Mouse (Mus musculus): ENCODE results near the gene Ankfy1. TPM values are rescaled to one million over a fixed set of nuclear protein-coding genes. Genes with fewer than 3 reads are reported as not detected.

The Ankfy1 gene
- polyA plus RNA-seq, 1 experiment from 2014 or later = 33.8 TPM

- H3K4me3 ChIP-seq (replicated peaks; ENCODE audit: low read length) = no peak overlapping the region
- 93% methylated on average over 1 of the region's 1 CpGs for WGBS
- DNase-seq (ENCODE audit: low spot score) (no peak), ATAC-seq (ENCODE audit: low FRiP score) (no peak)
- H3K27ac ChIP-seq = no peak overlapping the region
- no peak overlapping the region for H3K4me2 ChIP-seq (replicated peaks)
- H3K9ac ChIP-seq = no peak overlapping the region
- H3K27me3 ChIP-seq (ENCODE audit: control insufficient read depth, insufficient read depth, low read length) = no peaks in the 10 kb centered on the region
- H3K36me3 ChIP-seq (replicated peaks; ENCODE audit: control insufficient read depth, insufficient read depth) = no peaks in the 10 kb centered on the region
- H3K4me1 ChIP-seq (replicated peaks; ENCODE audit: control insufficient read depth, insufficient read depth, low read length) = no peaks in the 10 kb centered on the region
- no peaks in the 10 kb centered on the region for H3K9me3 ChIP-seq (ENCODE audit: control insufficient read depth, low read length)
Observed at GRCm38 (mm10) chr11:72672438-72672837, 17.4 kb upstream of the Ankfy1 start.

GRCm38 (mm10) chr11:72675280-72675679, 14.5 kb upstream of the Ankfy1 start:
- Histone ChIP-seq H3K27ac (no peak overlapping the region), H3K9me3 (ENCODE audit: control insufficient read depth, low read length) (no peaks in the 10 kb centered on the region), H3K4me1 (replicated peaks; ENCODE audit: control insufficient read depth, insufficient read depth, low read length) (no peaks in the 10 kb centered on the region), H3K9ac (no peak overlapping the region), H3K36me3 (replicated peaks; ENCODE audit: control insufficient read depth, insufficient read depth) (no peaks in the 10 kb centered on the region; the same call in 1 of the 2 replicates), H3K27me3 (ENCODE audit: control insufficient read depth, insufficient read depth, low read length) (no peaks in the 10 kb centered on the region), H3K4me2 (replicated peaks) (no peak overlapping the region), H3K4me3 (replicated peaks; ENCODE audit: low read length) (no peak overlapping the region)
- DNase-seq (ENCODE audit: low spot score) (no peak), ATAC-seq (ENCODE audit: low FRiP score) (no peak)
- 65% methylated on average over 2 of the region's 2 CpGs for WGBS

- DNase-seq (ENCODE audit: low spot score) = no peak
- Histone ChIP-seq H3K27ac (no peak overlapping the region), H3K9me3 (ENCODE audit: control insufficient read depth, low read length) (no peaks in the 10 kb centered on the region), H3K4me3 (replicated peaks; ENCODE audit: low read length) (no peak overlapping the region), H3K27me3 (ENCODE audit: control insufficient read depth, insufficient read depth, low read length) (no peaks in the 10 kb centered on the region), H3K36me3 (replicated peaks; ENCODE audit: control insufficient read depth, insufficient read depth) (peaks cover 28% of the 10 kb centered on the region), H3K4me1 (replicated peaks; ENCODE audit: control insufficient read depth, insufficient read depth, low read length) (no peaks in the 10 kb centered on the region), H3K4me2 (replicated peaks) (no peak overlapping the region), H3K9ac (no peak overlapping the region)
- no peak for ATAC-seq (ENCODE audit: low FRiP score)
Observed at GRCm38 (mm10) chr11:72680726-72681125, 9.1 kb upstream of the Ankfy1 start.

DNA sequence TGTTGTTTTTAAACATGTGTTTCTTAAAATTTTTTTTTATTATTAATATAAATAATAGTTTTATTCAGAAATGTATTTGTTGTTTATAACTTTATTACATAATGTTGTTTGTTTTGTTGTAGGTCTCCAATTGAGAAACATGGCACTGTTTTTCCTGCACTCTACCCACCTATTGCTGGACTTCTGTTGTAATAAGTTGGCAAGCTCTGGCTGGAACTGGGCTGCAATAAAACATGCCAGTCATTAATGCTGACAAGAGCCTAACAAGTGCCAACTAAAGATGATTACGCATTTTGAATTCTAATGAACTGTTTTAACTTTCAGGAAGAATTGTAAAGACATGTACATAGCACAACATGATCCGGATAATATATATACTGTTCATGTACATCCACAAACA, 6.4 kb upstream of the Ankfy1 start:
- H3K36me3 ChIP-seq (replicated peaks; ENCODE audit: control insufficient read depth, insufficient read depth) = peaks cover 38% of the 10 kb centered on the region
- H3K9ac ChIP-seq = no peak overlapping the region
- H3K27ac ChIP-seq = no peak overlapping the region
- WGBS = 93% methylated on average over 2 of the region's 2 CpGs
- no peaks in the 10 kb centered on the region for H3K9me3 ChIP-seq (ENCODE audit: control insufficient read depth, low read length)
- no peak overlapping the region for H3K4me3 ChIP-seq (replicated peaks; ENCODE audit: low read length)
- no peaks in the 10 kb centered on the region for H3K4me1 ChIP-seq (replicated peaks; ENCODE audit: control insufficient read depth, insufficient read depth, low read length)
- DNase-seq (ENCODE audit: low spot score) (no peak), ATAC-seq (ENCODE audit: low FRiP score) (no peak)
- H3K4me2 ChIP-seq (replicated peaks) = no peak overlapping the region
- no peaks in the 10 kb centered on the region for H3K27me3 ChIP-seq (ENCODE audit: control insufficient read depth, insufficient read depth, low read length)

GRCm38 (mm10) chr11:72686697-72687096, 3.1 kb upstream of the Ankfy1 start:
- Histone ChIP-seq H3K9me3 (ENCODE audit: control insufficient read depth, low read length) (no peaks in the 10 kb centered on the region), H3K4me1 (replicated peaks; ENCODE audit: control insufficient read depth, insufficient read depth, low read length) (peaks cover 17% of the 10 kb centered on the region), H3K36me3 (replicated peaks; ENCODE audit: control insufficient read depth, insufficient read depth) (peaks cover 33% of the 10 kb centered on the region), H3K9ac (no peak overlapping the region), H3K4me3 (replicated peaks; ENCODE audit: low read length) (no peak overlapping the region), H3K27ac (no peak overlapping the region), H3K27me3 (ENCODE audit: control insufficient read depth, insufficient read depth, low read length) (no peaks in the 10 kb centered on the region), H3K4me2 (replicated peaks) (no peak overlapping the region)
- DNase-seq (ENCODE audit: low spot score) = no peak
- no peak for ATAC-seq (ENCODE audit: low FRiP score)

GRCm38 (mm10) chr11:72688242-72688641, 1.6 kb upstream of the Ankfy1 start:
- peaks cover 26% of the 10 kb centered on the region for H3K36me3 ChIP-seq (replicated peaks; ENCODE audit: control insufficient read depth, insufficient read depth)

DNA sequence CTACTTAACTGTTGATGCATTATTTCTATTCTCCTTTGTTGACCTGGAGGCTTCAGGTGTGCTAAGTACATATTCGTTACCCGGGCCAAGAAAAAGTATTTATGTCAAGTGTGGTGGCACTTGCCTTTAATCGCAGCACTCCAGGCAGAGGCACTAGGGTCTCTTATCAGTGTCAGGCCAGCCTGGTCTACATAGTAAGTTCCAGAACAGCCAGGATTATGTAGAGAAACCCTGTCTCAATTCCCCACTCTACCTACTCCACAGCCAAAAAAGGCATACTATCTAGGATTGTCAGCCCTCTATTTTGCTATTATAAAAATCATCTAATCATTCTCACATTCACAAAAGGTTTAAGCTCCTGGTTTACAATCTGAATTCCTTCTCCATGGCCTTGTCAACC, 691 bp upstream of the Ankfy1 start:
- Histone ChIP-seq H3K9me3 (ENCODE audit: control insufficient read depth, low read length) (no peaks in the 10 kb centered on the region), H3K9ac (peak overlapping the region; percentile 81), H3K27ac (no peak overlapping the region), H3K27me3 (ENCODE audit: control insufficient read depth, insufficient read depth, low read length) (no peaks in the 10 kb centered on the region), H3K4me2 (replicated peaks) (peak overlapping the region; percentile 68), H3K4me3 (replicated peaks; ENCODE audit: low read length) (peak overlapping the region; percentile 53), H3K36me3 (replicated peaks; ENCODE audit: control insufficient read depth, insufficient read depth) (peaks cover 20% of the 10 kb centered on the region), H3K4me1 (replicated peaks; ENCODE audit: control insufficient read depth, insufficient read depth, low read length) (peaks cover 25% of the 10 kb centered on the region)
- WGBS = 71% methylated on average over 3 of the region's 3 CpGs
- DNase-seq (ENCODE audit: low spot score) (no peak), ATAC-seq (ENCODE audit: low FRiP score) (no peak)

More at GRCm38 (mm10) chr11:72688242-72688641, 1.6 kb upstream of the Ankfy1 start:
- no peak for ATAC-seq (ENCODE audit: low FRiP score)
- WGBS = 10% methylated on average over 5 of the region's 5 CpGs
- no peak overlapping the region for H3K9ac ChIP-seq
- H3K27me3 ChIP-seq (ENCODE audit: control insufficient read depth, insufficient read depth, low read length) = no peaks in the 10 kb centered on the region
- H3K4me2 ChIP-seq (replicated peaks) = no peak overlapping the region
- no peak for DNase-seq (ENCODE audit: low spot score)
- no peak overlapping the region for H3K4me3 ChIP-seq (replicated peaks; ENCODE audit: low read length)
- no peak overlapping the region for H3K27ac ChIP-seq
- no peaks in the 10 kb centered on the region for H3K9me3 ChIP-seq (ENCODE audit: control insufficient read depth, low read length)
- H3K4me1 ChIP-seq (replicated peaks; ENCODE audit: control insufficient read depth, insufficient read depth, low read length) = peaks cover 25% of the 10 kb centered on the region

- H3K27me3 ChIP-seq (ENCODE audit: control insufficient read depth, insufficient read depth, low read length) = no peaks in the 10 kb centered on the region
- H3K4me2 ChIP-seq (replicated peaks) = no peak overlapping the region
- ATAC-seq (ENCODE audit: low FRiP score) = no peak
- H3K27ac ChIP-seq = no peak overlapping the region
- H3K36me3 ChIP-seq (replicated peaks; ENCODE audit: control insufficient read depth, insufficient read depth) = peaks cover 7% of the 10 kb centered on the region
- DNase-seq (ENCODE audit: low spot score) = no peak
- H3K4me1 ChIP-seq (replicated peaks; ENCODE audit: control insufficient read depth, insufficient read depth, low read length) = peaks cover 25% of the 10 kb centered on the region
- WGBS = 84% methylated on average over 4 of the region's 4 CpGs
- H3K9me3 ChIP-seq (ENCODE audit: control insufficient read depth, low read length) = no peaks in the 10 kb centered on the region
- H3K9ac ChIP-seq = no peak overlapping the region
- H3K4me3 ChIP-seq (replicated peaks; ENCODE audit: low read length) = no peak overlapping the region
Observed at GRCm38 (mm10) chr11:72692353-72692752, 2.5 kb downstream of the Ankfy1 start.

- no peak for ATAC-seq (ENCODE audit: low FRiP score)
- 94% methylated on average over 3 of the region's 3 CpGs for WGBS
Observed at GRCm38 (mm10) chr11:72695025-72695424, 5.2 kb downstream of the Ankfy1 start.

GRCm38 (mm10) chr11:72696368-72696971, 6.7 kb downstream of the Ankfy1 start:
- ATAC-seq (ENCODE audit: low FRiP score) = no peak
- Histone ChIP-seq H3K9me3 (ENCODE audit: control insufficient read depth, low read length) (no peaks in the 10 kb centered on the region), H3K36me3 (replicated peaks; ENCODE audit: control insufficient read depth, insufficient read depth) (no peaks in the 10 kb centered on the region; the same call in 1 of the 2 replicates), H3K4me1 (replicated peaks; ENCODE audit: control insufficient read depth, insufficient read depth, low read length) (peaks cover 10% of the 10 kb centered on the region), H3K4me3 (replicated peaks; ENCODE audit: low read length) (no peak overlapping the region), H3K27ac (no peak overlapping the region), H3K4me2 (replicated peaks) (no peak overlapping the region), H3K9ac (no peak overlapping the region), H3K27me3 (ENCODE audit: control insufficient read depth, insufficient read depth, low read length) (no peaks in the 10 kb centered on the region)
- 94% methylated on average over 2 of the region's 2 CpGs for WGBS
- DNase-seq (ENCODE audit: low spot score) = no peak

More at GRCm38 (mm10) chr11:72695025-72695424, 5.2 kb downstream of the Ankfy1 start:
- H3K36me3 ChIP-seq (replicated peaks; ENCODE audit: control insufficient read depth, insufficient read depth) = no peaks in the 10 kb centered on the region
- H3K4me1 ChIP-seq (replicated peaks; ENCODE audit: control insufficient read depth, insufficient read depth, low read length) = peaks cover 20% of the 10 kb centered on the region
- no peak overlapping the region for H3K27ac ChIP-seq
- no peaks in the 10 kb centered on the region for H3K9me3 ChIP-seq (ENCODE audit: control insufficient read depth, low read length)
- no peak overlapping the region for H3K4me3 ChIP-seq (replicated peaks; ENCODE audit: low read length)
- H3K4me2 ChIP-seq (replicated peaks) = no peak overlapping the region
- no peak overlapping the region for H3K9ac ChIP-seq
- DNase-seq (ENCODE audit: low spot score) = no peak
- H3K27me3 ChIP-seq (ENCODE audit: control insufficient read depth, insufficient read depth, low read length) = no peaks in the 10 kb centered on the region
